Mouse (Mus musculus) myocyte (in vitro differentiated cells): ENCODE measurements around the gene Klhdc8a.

Source experiments
- MAX ChIP-seq: IDR thresholded peaks from one replicate; pipeline ENCODE4 v1.6.1; 2011; ENCODE audit warnings: low read depth, mild to moderate bottlenecking, control low read depth
- MYOD1 ChIP-seq, 3 experiments: IDR thresholded peaks; one replicate each; pipeline ENCODE4 v1.6.1; 2011; ENCODE audit warnings: control low read depth in 2 of 3, low read depth in 2 of 3, mild to moderate bottlenecking in 2 of 3, moderate library complexity in 1 of 3; ENCODE audit not compliant: insufficient read length in 2 of 3, control insufficient read depth in 1 of 3
- POLR2A ChIP-seq: IDR thresholded peaks from one replicate; pipeline ENCODE4 v1.6.1; 2011; ENCODE audit warnings: low read depth, mild to moderate bottlenecking, control low read depth, moderate library complexity; ENCODE audit not compliant: insufficient read length
- POLR2AphosphoS2 ChIP-seq: IDR thresholded peaks from one replicate; pipeline ENCODE4 v1.6.1; 2011; ENCODE audit warnings: low read depth, control low read depth; ENCODE audit not compliant: insufficient read length
- REST ChIP-seq: IDR thresholded peaks from one replicate; pipeline ENCODE4 v1.6.1; 2011; ENCODE audit warnings: mild to moderate bottlenecking, control low read depth, moderate library complexity; ENCODE audit not compliant: insufficient read depth, insufficient read length
- TCF12 ChIP-seq: IDR thresholded peaks from one replicate; pipeline ENCODE4 v1.6.1; 2011; ENCODE audit warnings: mild to moderate bottlenecking, control low read depth; ENCODE audit not compliant: poor library complexity, insufficient read depth, severe bottlenecking
- USF1 ChIP-seq: IDR thresholded peaks from one replicate; pipeline ENCODE4 v1.6.1; 2011; ENCODE audit warnings: low read depth, mild to moderate bottlenecking, control low read depth, moderate library complexity

DNA sequence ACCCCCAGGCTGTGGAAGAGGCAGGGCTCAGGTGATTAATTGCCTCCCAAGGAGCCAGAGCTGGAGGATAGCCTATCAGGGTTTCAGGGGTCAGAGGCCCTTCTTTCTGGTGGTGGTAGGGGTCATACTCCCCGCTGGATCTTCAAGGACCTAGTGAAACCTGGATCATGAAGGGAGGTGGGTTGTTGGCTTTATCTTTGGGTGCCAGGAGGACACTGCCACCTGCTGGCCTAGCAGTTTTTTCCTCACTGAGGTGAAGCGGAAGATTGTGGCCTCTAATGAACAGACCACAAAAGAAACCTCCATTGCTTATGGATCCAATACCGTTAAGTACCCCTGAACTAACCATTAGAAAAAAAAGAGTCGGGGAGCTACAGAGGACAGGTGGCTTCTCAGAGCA lies 7.7 kb downstream of the Klhdc8a start:
- no peak for TF ChIP-seq USF1
- TF ChIP-seq POLR2AphosphoS2, result no peak
- no peak for TF ChIP-seq MAX
- TF ChIP-seq MYOD1 (IDR thresholded peaks at IDR 0.05; ENCODE audit: control insufficient read depth in 1 of 3, insufficient read length in 2 of 3, low read depth in 2 of 3), result no peak
- TF ChIP-seq REST, result no peak
- TF ChIP-seq POLR2A, result no peak
- TF ChIP-seq TCF12, result no peak
